Mouse (Mus musculus) lung, embryonic 16.5 days (tissue): Measurements from ENCODE around the gene Faf1. TPM values are rescaled to one million over a fixed set of nuclear protein-coding genes. Genes with fewer than 3 reads are reported as not detected.
A peak's percentile ranks its signal among the peaks of the same experiment; 100 is the strongest.
"Not testable (repeated sequence)": the region's sequence is repeated elsewhere in the genome, so short reads cannot be mapped to it uniquely, and the experiment has no call there.

Source experiments
- ATAC-seq: fragments of 200-750 bp; cut with Nextera tagmentation; 2 replicates; pipeline ENCODE4 v1.8.0; 2017; ENCODE audit warnings: low read depth, mild to moderate bottlenecking, moderate library complexity
- H3K27ac ChIP-seq: fragments of 300-500 bp; sonication (generic); 2 replicates; pipeline ENCODE4 v1.5.1; 2014; ENCODE audit warnings: mild to moderate bottlenecking, control low read depth, low read length
- H3K27me3 ChIP-seq: fragments of 300-500 bp; sonication (generic); 2 replicates; pipeline ENCODE4 v1.6.1; 2014; ENCODE audit warnings: low read depth, low read length, mixed read lengths; ENCODE audit not compliant: control insufficient read depth, insufficient read depth
- H3K36me3 ChIP-seq: fragments of 300-500 bp; sonication (generic); 2 replicates; pipeline ENCODE4 v1.6.1; 2014; ENCODE audit warnings: low read length; ENCODE audit not compliant: control insufficient read depth, insufficient read depth
- H3K4me1 ChIP-seq: fragments of 300-500 bp; sonication (generic); replicated peaks from 2 replicates; pipeline ENCODE4 v1.6.1; 2014; ENCODE audit warnings: low read length, mixed read lengths; ENCODE audit not compliant: control insufficient read depth, insufficient read depth
- H3K4me2 ChIP-seq: fragments of 300-500 bp; sonication (generic); 2 replicates; pipeline ENCODE4 v1.6.1; 2014; ENCODE audit warnings: low read depth, low read length, control low read depth
- H3K4me3 ChIP-seq: fragments of 300-500 bp; sonication (generic); 2 replicates; pipeline ENCODE4 v1.5.1; 2014; ENCODE audit warnings: mild to moderate bottlenecking, low read length, control low read depth
- H3K9ac ChIP-seq: fragments of 300-500 bp; sonication (generic); 2 replicates; pipeline ENCODE4 v1.6.1; 2014; ENCODE audit warnings: low read length, control low read depth
- H3K9me3 ChIP-seq: fragments of 300-500 bp; sonication (generic); 2 replicates; pipeline ENCODE4 v1.6.1; 2016; ENCODE audit warnings: low read length; ENCODE audit not compliant: control insufficient read depth
- WGBS: fragments of 180-500 bp; shearing (Covaris S2); extraction: QIAGEN DNeasy Blood & Tissue Kit; methylation state at CpG from one replicate; pipeline ENCODE4 v1.1.7; 2014; 5-methylcytosine and 5-hydroxymethylcytosine counted together
- polyA plus RNA-seq: library from polyadenylated mRNA; unstranded; fragments of >200 nt; fragmentation: Nextera tagmentation; extraction: Ambion mirVana; gene quantifications from 2 replicates; pipeline ENCODE4 v1.2.1, GENCODE M21; 2015

The Faf1 gene
- polyA plus RNA-seq, 1 experiment from 2014 or later: 20.9 TPM

DNA sequence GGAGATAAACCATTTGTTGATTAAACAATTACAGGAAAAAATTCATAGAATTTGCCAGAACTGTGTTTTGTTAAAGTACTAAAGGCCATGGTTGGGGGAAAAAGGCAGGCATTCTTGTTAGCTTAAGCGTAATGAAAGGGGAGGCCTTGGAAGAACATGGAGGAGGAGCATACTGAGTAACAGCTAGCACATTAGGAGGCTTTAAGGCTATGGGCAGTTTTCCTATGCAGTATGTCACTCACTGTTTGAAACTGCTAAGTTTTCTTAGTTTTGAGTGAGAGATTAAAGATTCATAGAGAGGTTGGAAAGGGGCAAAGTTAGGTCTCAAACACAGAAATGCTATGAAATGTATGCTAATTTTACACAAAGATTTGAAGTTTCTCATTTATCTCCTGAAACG lies 2.3 kb upstream of the Faf1 start:
- H3K4me2 ChIP-seq: no peak overlapping the region
- no peak overlapping the region for H3K9ac ChIP-seq
- H3K36me3 ChIP-seq: no peaks in the 10 kb centered on the region
- H3K9me3 ChIP-seq: no peaks in the 10 kb centered on the region
- no peak overlapping the region for H3K4me3 ChIP-seq
- WGBS: 78% methylated on average over 2 of the region's 2 CpGs
- no peaks in the 10 kb centered on the region for H3K27me3 ChIP-seq
- no peak overlapping the region for H3K27ac ChIP-seq
- ATAC-seq: no peak
- H3K4me1 ChIP-seq: peaks cover 8% of the 10 kb centered on the region

DNA sequence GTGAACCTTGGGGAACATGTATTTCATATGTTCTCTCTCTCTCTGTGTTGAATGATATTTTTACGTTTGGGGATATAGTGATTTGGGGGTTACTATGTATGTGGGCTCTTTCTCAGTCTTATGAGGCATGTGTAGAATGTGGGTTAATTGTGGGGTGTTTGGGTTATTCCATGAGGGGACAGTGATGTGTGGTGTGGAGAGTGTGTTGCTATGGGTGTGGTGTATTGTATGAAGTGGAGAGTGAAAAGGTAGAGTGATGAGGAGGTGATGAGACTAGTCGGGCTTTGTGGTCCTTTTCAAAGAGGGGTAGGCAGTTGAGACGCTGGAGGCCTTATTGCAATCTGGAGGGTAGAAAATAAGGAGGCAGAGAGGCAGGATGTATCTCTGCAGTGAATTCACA lies 833 bp downstream of the Faf1 start:
- H3K4me1 ChIP-seq: peaks cover 8% of the 10 kb centered on the region
- no peak for ATAC-seq
- H3K4me2 ChIP-seq: peak overlapping the region; percentile 71
- 1% methylated on average over 3 of the region's 3 CpGs for WGBS
- H3K27me3 ChIP-seq: no peaks in the 10 kb centered on the region
- H3K27ac ChIP-seq: peak overlapping the region; percentile 96
- no peaks in the 10 kb centered on the region for H3K9me3 ChIP-seq
- peak overlapping the region; percentile 91 for H3K9ac ChIP-seq
- H3K4me3 ChIP-seq: peak overlapping the region; percentile 92
- no peaks in the 10 kb centered on the region for H3K36me3 ChIP-seq

DNA sequence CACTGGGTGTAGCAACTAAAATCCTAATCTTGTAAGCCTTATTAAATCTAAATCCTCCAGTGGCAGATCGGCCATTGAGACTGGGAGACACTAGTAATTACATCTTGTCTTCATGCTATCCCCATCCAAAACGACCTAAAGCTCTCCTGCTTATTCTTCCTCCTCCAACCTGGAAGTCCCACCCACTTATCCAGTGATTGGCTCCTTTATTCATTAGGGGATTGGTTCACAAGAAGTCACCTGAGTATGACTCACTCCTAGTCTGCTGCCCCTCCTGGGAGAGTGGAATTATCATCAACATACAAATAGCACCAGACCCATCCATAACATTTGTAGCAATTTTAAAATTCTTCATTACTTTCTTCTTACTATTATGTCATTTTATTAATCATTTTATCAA lies 7.2 kb downstream of the Faf1 start:
- Histone ChIP-seq H3K27ac (no peak overlapping the region), H3K27me3 (no peaks in the 10 kb centered on the region), H3K9ac (no peak overlapping the region), H3K4me2 (no peak overlapping the region), H3K36me3 (peaks cover 4% of the 10 kb centered on the region; the same call in 1 of the 2 replicates), H3K4me3 (no peak overlapping the region), H3K9me3 (no peaks in the 10 kb centered on the region), H3K4me1 (no peaks in the 10 kb centered on the region)
- ATAC-seq: no peak
- 66% methylated on average over 2 of the region's 2 CpGs for WGBS

GRCm38 (mm10) chr4:109692674-109693073 lies 16.3 kb downstream of the Faf1 start:
- H3K4me1 ChIP-seq: no peaks in the 10 kb centered on the region
- peaks cover 7% of the 10 kb centered on the region for H3K9me3 ChIP-seq
- H3K36me3 ChIP-seq: peaks cover 7% of the 10 kb centered on the region
- ATAC-seq: no peak
- no peak overlapping the region for H3K4me2 ChIP-seq
- no peak overlapping the region for H3K9ac ChIP-seq
- no peak overlapping the region for H3K27ac ChIP-seq
- H3K27me3 ChIP-seq: no peaks in the 10 kb centered on the region
- no peak overlapping the region for H3K4me3 ChIP-seq

DNA sequence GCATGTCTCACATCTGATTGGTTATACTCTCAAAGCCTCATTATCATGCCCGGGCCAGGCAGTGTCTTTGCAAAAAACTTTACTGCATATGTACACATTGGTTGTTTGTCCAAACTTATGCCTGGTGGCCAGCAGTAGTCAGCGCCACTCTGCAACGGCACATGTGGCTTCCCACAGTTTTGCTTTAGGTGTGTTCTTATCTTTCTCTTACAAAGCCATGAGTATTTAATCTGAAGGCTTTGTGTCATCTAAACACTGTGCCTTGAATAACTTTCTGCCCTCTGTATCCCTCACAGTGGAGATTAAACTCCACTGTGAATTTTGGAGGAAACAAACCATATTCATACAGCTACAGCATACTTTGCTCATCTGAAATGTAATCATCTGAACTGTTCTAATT lies 24.3 kb downstream of the Faf1 start:
- not testable (repeated sequence) for H3K27me3 ChIP-seq, H3K4me2 ChIP-seq, H3K9me3 ChIP-seq, H3K27ac ChIP-seq, H3K36me3 ChIP-seq, H3K9ac ChIP-seq, ATAC-seq, H3K4me1 ChIP-seq, H3K4me3 ChIP-seq
- WGBS: 92% methylated on average over 3 of the region's 3 CpGs

DNA sequence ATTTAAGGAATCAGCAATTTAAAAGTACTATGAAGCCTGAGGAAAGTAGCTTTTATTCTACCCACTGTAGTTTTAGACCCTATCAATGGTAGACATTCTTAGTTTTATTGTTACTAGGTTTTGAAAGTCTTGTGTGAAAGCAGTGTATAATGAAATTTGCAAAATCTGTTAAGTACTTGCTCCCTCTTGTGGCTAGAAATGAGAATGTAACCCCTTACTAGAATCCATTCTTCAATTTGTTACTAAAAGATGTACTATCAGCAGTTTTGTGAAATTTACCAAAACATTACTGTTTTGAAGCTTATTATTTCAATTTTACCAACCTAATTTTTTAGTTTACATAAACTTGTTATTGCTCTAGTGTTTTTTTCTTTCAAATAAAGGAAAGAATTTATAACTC lies 27.2 kb downstream of the Faf1 start:
- H3K4me1 ChIP-seq: no peaks in the 10 kb centered on the region
- H3K36me3 ChIP-seq: no peaks in the 10 kb centered on the region
- no peak overlapping the region for H3K4me3 ChIP-seq
- H3K9me3 ChIP-seq: no peaks in the 10 kb centered on the region
- H3K27ac ChIP-seq: no peak overlapping the region
- H3K9ac ChIP-seq: no peak overlapping the region
- no peaks in the 10 kb centered on the region for H3K27me3 ChIP-seq
- no peak overlapping the region for H3K4me2 ChIP-seq
- no peak for ATAC-seq

- no peaks in the 10 kb centered on the region for H3K4me1 ChIP-seq
- no peak overlapping the region for H3K27ac ChIP-seq
- ATAC-seq: no peak
- no peak overlapping the region for H3K4me3 ChIP-seq
- no peaks in the 10 kb centered on the region for H3K9me3 ChIP-seq
- H3K9ac ChIP-seq: no peak overlapping the region
- H3K4me2 ChIP-seq: no peak overlapping the region
- H3K36me3 ChIP-seq: no peaks in the 10 kb centered on the region
- H3K27me3 ChIP-seq: no peaks in the 10 kb centered on the region
- 87% methylated on average over 2 of the region's 2 CpGs for WGBS
Observed at GRCm38 (mm10) chr4:109705349-109705748, 29.0 kb downstream of the Faf1 start.

DNA sequence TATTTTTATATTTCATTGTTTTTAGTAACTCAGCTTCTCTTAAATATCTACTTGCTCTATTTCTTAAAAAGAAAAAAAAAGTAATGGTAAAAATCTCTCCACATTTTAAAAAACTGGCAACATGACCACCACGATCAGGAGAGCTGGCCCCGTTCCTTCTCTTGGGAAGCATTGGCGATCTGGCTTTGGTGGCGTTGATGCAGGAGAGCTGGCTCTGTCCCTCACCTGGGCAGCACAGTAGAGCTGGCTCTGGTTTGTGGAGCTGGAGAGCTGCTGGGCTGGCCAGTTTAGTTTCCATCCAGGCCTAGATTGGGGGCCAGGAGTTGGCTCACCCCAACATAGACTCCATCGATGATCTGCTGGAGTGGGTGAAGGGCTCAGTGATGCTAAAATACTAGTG lies 42.9 kb downstream of the Faf1 start:
- Histone ChIP-seq H3K9ac (no peak overlapping the region), H3K4me2 (no peak overlapping the region), H3K9me3 (no peaks in the 10 kb centered on the region), H3K27me3 (no peaks in the 10 kb centered on the region), H3K27ac (no peak overlapping the region), H3K4me1 (no peaks in the 10 kb centered on the region), H3K36me3 (no peaks in the 10 kb centered on the region), H3K4me3 (no peak overlapping the region)
- 91% methylated on average over 5 of the region's 5 CpGs for WGBS
- no peak for ATAC-seq

DNA sequence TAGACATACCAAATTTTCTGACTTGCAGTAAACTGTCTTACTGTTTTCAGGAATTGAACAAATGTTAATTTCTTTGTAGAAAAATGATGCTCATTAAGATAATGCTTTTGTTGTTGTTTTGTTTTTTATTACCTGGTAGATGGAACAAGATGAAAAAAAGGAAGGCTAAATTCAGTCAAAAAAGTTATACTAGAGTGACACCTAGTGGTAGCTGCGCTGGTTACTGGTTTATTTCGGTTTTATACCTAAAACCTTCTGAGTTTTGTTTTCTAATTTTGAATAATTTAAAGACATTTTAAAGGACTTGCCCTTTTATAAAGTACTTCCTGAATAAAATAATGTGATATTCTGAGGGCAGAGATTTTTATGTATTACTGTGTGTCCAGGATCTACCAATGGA lies 52.9 kb downstream of the Faf1 start:
- Histone ChIP-seq H3K36me3 (no peaks in the 10 kb centered on the region), H3K4me3 (no peak overlapping the region), H3K4me2 (no peak overlapping the region), H3K4me1 (no peaks in the 10 kb centered on the region), H3K9ac (no peak overlapping the region), H3K27me3 (no peaks in the 10 kb centered on the region), H3K27ac (no peak overlapping the region), H3K9me3 (no peaks in the 10 kb centered on the region)
- ATAC-seq: no peak
- WGBS: 10% methylated on average over 2 of the region's 2 CpGs

DNA sequence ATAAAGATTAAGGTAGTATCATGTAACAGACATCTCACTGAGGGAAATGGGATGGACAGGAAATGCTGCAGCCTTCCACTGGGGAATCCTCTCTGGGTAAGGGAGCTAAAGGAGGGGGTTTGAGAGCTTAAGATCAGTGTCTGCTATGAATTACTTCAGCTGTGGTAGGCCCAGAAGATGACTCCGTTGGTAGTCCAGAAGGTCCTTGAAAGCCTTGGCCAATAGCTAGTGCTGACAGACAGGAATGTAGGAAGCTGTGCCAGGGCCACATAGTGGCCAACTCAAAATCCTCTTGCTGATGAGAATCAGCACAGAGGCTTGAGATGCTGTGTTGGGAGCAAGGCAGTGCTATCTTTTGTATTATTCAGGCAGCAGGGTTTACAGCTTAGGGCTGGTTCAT lies 59.4 kb downstream of the Faf1 start:
- H3K27ac ChIP-seq: peak overlapping the region; percentile 27; the same call in 1 of the 2 replicates
- H3K4me3 ChIP-seq: no peak overlapping the region
- WGBS: 29% methylated on average over 1 of the region's 1 CpGs

More for the DNA sequence above, 59.4 kb downstream of the Faf1 start:
- Histone ChIP-seq H3K27me3 (no peaks in the 10 kb centered on the region), H3K9ac (no peak overlapping the region), H3K36me3 (no peaks in the 10 kb centered on the region), H3K4me2 (no peak overlapping the region), H3K9me3 (no peaks in the 10 kb centered on the region), H3K4me1 (no peaks in the 10 kb centered on the region)
- ATAC-seq: peak; percentile 98
